Mouse (Mus musculus) bone marrow, adult 2 months (tissue): ENCODE results near the gene Otub1.

Experiments
- CTCF ChIP-seq: fragments of 200-500 bp; IDR thresholded peaks from 2 replicates; pipeline ENCODE4 v1.5.1; 2011; ENCODE audit warnings: low read length, control low read depth; ENCODE audit not compliant: control insufficient read depth, insufficient read depth
- POLR2A ChIP-seq: fragments of 200-500 bp; IDR thresholded peaks from 2 replicates; pipeline ENCODE4 v1.6.1; 2011; ENCODE audit warnings: low read depth, mild to moderate bottlenecking, control low read depth, low read length, borderline replicate concordance; ENCODE audit not compliant: control insufficient read depth

DNA sequence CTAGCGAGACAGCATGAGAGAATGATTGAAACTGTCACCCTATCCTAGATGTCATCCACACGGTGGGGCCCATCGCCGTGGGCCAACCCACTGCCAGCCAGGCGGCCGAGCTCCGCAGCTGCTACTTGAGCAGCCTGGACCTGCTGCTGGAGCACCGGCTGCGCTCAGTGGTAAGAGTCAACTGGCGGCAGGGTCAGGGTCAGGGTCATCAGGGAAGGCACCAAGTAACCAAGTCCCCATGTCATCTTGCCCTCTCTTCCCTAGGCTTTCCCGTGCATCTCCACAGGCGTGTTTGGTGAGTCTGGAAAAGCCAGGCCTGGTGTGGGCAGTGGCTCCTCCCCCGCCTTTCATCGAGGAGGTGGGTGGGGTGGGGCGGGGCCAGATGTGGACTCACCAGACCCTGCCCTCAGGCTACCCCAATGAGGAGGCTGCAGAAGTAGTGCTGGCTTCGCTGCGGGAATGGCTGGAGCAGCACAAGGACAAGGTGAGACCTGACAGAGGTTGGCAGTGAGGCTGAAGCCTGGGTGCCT, 9.3 kb downstream of the Otub1 start:
- no peak for TF ChIP-seq POLR2A
- TF ChIP-seq CTCF: no peak
